Mouse (Mus musculus) small intestine, adult 2 months (tissue): ENCODE data around the gene Maml2.

Source experiments
- CTCF ChIP-seq: fragments of 200-500 bp; IDR thresholded peaks from 2 replicates; pipeline ENCODE4 v1.5.1; 2012; ENCODE audit warnings: low read depth, mild to moderate bottlenecking, control low read depth, inconsistent platforms, low read length, moderate library complexity, mixed read lengths; ENCODE audit not compliant: insufficient replicate concordance, insufficient read length; ENCODE audit errors: extremely low read depth
- POLR2A ChIP-seq: fragments of 200-500 bp; IDR thresholded peaks from 2 replicates; pipeline ENCODE4 v1.6.1; 2012; ENCODE audit warnings: low read depth, mild to moderate bottlenecking, control low read depth, inconsistent platforms, low read length, moderate library complexity

- no peak for TF ChIP-seq POLR2A
- TF ChIP-seq CTCF, result no peak
These were observed 246.4 kb downstream of the Maml2 start for GRCm38 (mm10) chr9:13544133-13544532.
